Mouse (Mus musculus) CH12.LX (cell line): ENCODE measurements at regions not wholly inside any gene's neighbourhood (a gene's known extent, or its start where the extent isn't known, plus 50 kb on each side); places are given as distances from the start of the nearest gene placed in this dataset.

Source experiments
- DNase-seq: peaks from one replicate; pipeline ENCODE4 v3.0.0-alpha.2; 2013; ENCODE audit errors: extremely low read depth
- H3K27ac ChIP-seq: 2 replicates; pipeline ENCODE4 v1.5.1; 2012; ENCODE audit warnings: low read depth, mild to moderate bottlenecking, control low read depth, moderate library complexity; ENCODE audit not compliant: insufficient read depth
- H3K27me3 ChIP-seq: replicated peaks from 2 replicates; pipeline ENCODE3; 2012; ENCODE audit warnings: inconsistent platforms
- H3K36me3 ChIP-seq, 2 experiments: replicated peaks in 1 of 2; 2 replicates each; pipeline versions ENCODE3 to v1.6.1; 2012; ENCODE audit warnings: inconsistent platforms in 1 of 2, low read length in 1 of 2, mild to moderate bottlenecking in 1 of 2, mixed read lengths in 1 of 2, moderate library complexity in 1 of 2; ENCODE audit not compliant: control insufficient read depth in 1 of 2, insufficient read depth in 1 of 2
- H3K4me1 ChIP-seq, 2 experiments: 2 replicates each; pipeline ENCODE4 v1.6.1; 2012; ENCODE audit warnings: inconsistent platforms in 1 of 2, moderate library complexity in 1 of 2; ENCODE audit not compliant: insufficient read depth in 2 of 2, control insufficient read depth in 1 of 2
- H3K4me2 ChIP-seq: 2 replicates; pipeline ENCODE4 v1.6.1; 2012; ENCODE audit warnings: low read depth, mild to moderate bottlenecking, control low read depth; ENCODE audit not compliant: poor library complexity, insufficient read depth, severe bottlenecking
- H3K4me3 ChIP-seq, 3 experiments: fragments of 150-350 bp in 1 of 3; sonication (generic) in 1 of 3; replicated peaks in 1 of 3; 2 replicates each; pipeline versions ENCODE3 to v1.5.1; 2011 to 2012; ENCODE audit warnings: low read depth in 2 of 3, low read length in 2 of 3, mild to moderate bottlenecking in 2 of 3, moderate library complexity in 2 of 3, control low read depth in 1 of 3, improper control_type of control experiment in 1 of 3, inconsistent platforms in 1 of 3, mixed read lengths in 1 of 3; ENCODE audit not compliant: poor library complexity in 1 of 3
- H3K79me2 ChIP-seq: replicated peaks from 2 replicates; pipeline ENCODE4 v1.6.1; 2012; ENCODE audit warnings: mild to moderate bottlenecking, moderate library complexity; ENCODE audit not compliant: control insufficient read depth, poor library complexity, insufficient read depth, severe bottlenecking; ENCODE audit errors: extremely low read depth
- H3K9ac ChIP-seq: 2 replicates; pipeline ENCODE4 v1.6.1; 2012; ENCODE audit warnings: low read depth, mild to moderate bottlenecking, control low read depth, moderate library complexity; ENCODE audit not compliant: insufficient read depth
- H3K9me3 ChIP-seq: replicated peaks from 2 replicates; pipeline ENCODE3; 2012; ENCODE audit warnings: low read length, inconsistent platforms, mixed read lengths
- CHD2 ChIP-seq: IDR thresholded peaks from 2 replicates; pipeline ENCODE4 v1.6.1; 2011; ENCODE audit warnings: low read length, improper control_type of control experiment
- E2F4 ChIP-seq: IDR thresholded peaks from 2 replicates; pipeline ENCODE4 v1.6.1; 2011; ENCODE audit warnings: low read depth, low read length, improper control_type of control experiment; ENCODE audit not compliant: insufficient replicate concordance
- ELF1 ChIP-seq: IDR thresholded peaks from 2 replicates; pipeline ENCODE4 v1.6.1; 2014; ENCODE audit warnings: low read depth, mild to moderate bottlenecking, inconsistent platforms, low read length, improper control_type of control experiment
- IRF4 ChIP-seq: IDR thresholded peaks from 2 replicates; pipeline ENCODE4 v1.6.1; 2014; ENCODE audit warnings: low read depth, mild to moderate bottlenecking, inconsistent platforms, low read length, improper control_type of control experiment
- KAT2A ChIP-seq: IDR thresholded peaks from 2 replicates; pipeline ENCODE4 v1.6.1; 2012; ENCODE audit warnings: low read length, improper control_type of control experiment, inconsistent platforms; ENCODE audit not compliant: insufficient replicate concordance
- MEF2A ChIP-seq: IDR thresholded peaks from 2 replicates; pipeline ENCODE4 v1.6.1; 2014; ENCODE audit warnings: low read depth, mild to moderate bottlenecking, inconsistent platforms, low read length, improper control_type of control experiment, borderline replicate concordance
- PAX5 ChIP-seq: IDR thresholded peaks from 2 replicates; pipeline ENCODE4 v1.6.1; 2012; ENCODE audit warnings: low read length, inconsistent platforms, mixed read lengths
- POLR2AphosphoS2 ChIP-seq: IDR thresholded peaks from 2 replicates; pipeline ENCODE4 v1.6.1; 2011; ENCODE audit warnings: low read depth, low read length, improper control_type of control experiment
- SIN3A ChIP-seq: IDR thresholded peaks from 2 replicates; pipeline ENCODE4 v1.6.1; 2012; ENCODE audit warnings: low read length, improper control_type of control experiment, inconsistent platforms
- SMC3 ChIP-seq: IDR thresholded peaks from 2 replicates; pipeline ENCODE4 v1.6.1; 2011; ENCODE audit warnings: low read depth, low read length, improper control_type of control experiment
- TBP ChIP-seq: conservative IDR thresholded peaks from 2 replicates; pipeline ENCODE4 v1.6.1; 2011; ENCODE audit warnings: low read depth, low read length, improper control_type of control experiment
- TCF12 ChIP-seq: IDR thresholded peaks from 2 replicates; pipeline ENCODE4 v1.6.1; 2014; ENCODE audit warnings: low read depth, mild to moderate bottlenecking, inconsistent platforms, low read length, improper control_type of control experiment
- USF2 ChIP-seq: conservative IDR thresholded peaks from 2 replicates; pipeline ENCODE4 v1.6.1; 2011; ENCODE audit warnings: low read depth, low read length, improper control_type of control experiment
- ZC3H11A ChIP-seq: IDR thresholded peaks from 2 replicates; pipeline ENCODE4 v1.6.1; 2012; ENCODE audit warnings: low read depth, mild to moderate bottlenecking, inconsistent platforms, low read length, improper control_type of control experiment
- ZMIZ1 ChIP-seq: IDR thresholded peaks from 2 replicates; pipeline ENCODE4 v1.6.1; 2012; ENCODE audit warnings: low read depth, mild to moderate bottlenecking, inconsistent platforms, low read length, improper control_type of control experiment
- dilution Hi-C: fragments of 300-500 bp; cut with MboI; formaldehyde crosslinking; loops from 2 replicates; pipeline ENCODE4 v1.14.3; 2020; ENCODE audit warnings: low sequenced_read_pairs; ENCODE audit not compliant: extremely low pct_unique_long_range_greater_than_20kb, extremely low pct_ligation_motif_present
- in situ Hi-C: fragments of 300-500 bp; cut with MboI; formaldehyde crosslinking; loops from 3 replicates; pipeline ENCODE4 v1.14.3; 2019; ENCODE audit warnings: low sequenced_read_pairs, low pct_ligation_motif_present, low pct_unique_long_range_greater_than_20kb, mixed read lengths

DNA sequence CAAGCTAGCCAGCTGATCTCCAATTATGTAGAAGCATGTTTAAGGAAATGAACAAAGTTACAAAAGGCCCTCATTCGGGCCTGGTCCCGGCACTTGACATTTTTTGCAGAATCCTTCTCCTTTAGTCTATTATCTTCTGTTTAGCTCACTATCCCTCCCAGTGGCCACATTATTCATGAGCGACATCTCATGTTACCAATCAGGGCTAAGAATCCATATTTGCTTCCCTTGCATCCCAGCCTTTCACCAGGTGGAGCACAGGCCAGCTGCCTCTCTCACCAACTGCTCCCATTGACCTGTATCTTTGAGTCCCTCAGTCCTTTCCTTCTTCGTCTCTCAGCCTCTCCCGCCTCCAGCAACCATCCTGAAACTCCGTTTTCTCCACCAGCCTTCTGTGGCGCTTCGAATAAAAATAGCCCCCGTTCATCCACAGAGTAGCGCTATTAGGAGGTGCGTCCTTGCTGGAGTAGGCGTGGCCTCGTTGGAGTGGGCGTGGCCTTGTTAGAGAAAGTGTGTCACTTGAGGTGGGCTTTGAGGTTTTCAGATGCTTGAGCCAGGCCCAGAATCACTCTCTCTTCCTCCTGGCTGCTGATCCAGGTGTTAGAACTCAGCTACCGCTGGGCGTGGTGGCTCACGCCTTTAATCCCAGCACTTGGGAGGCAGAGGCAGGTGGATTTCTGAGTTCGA, 63.4 kb downstream of the Bbs10 start:
- DNase-seq, result no peak
- no peaks in the 10 kb centered on the region for H3K27me3 ChIP-seq
- no peak overlapping the region for H3K4me3 ChIP-seq
- H3K9ac ChIP-seq, result no peak overlapping the region
- no peak overlapping the region for H3K4me2 ChIP-seq
- no peaks in the 10 kb centered on the region for H3K79me2 ChIP-seq
- H3K36me3 ChIP-seq, result no peaks in the 10 kb centered on the region
- in situ Hi-C loops (no loop called here), dilution Hi-C loops (no loop called here)
- no peak for TF ChIP-seq SIN3A
- H3K4me1 ChIP-seq, result no peaks in the 10 kb centered on the region
- H3K27ac ChIP-seq, result no peak overlapping the region
- H3K9me3 ChIP-seq, result no peaks in the 10 kb centered on the region

DNA sequence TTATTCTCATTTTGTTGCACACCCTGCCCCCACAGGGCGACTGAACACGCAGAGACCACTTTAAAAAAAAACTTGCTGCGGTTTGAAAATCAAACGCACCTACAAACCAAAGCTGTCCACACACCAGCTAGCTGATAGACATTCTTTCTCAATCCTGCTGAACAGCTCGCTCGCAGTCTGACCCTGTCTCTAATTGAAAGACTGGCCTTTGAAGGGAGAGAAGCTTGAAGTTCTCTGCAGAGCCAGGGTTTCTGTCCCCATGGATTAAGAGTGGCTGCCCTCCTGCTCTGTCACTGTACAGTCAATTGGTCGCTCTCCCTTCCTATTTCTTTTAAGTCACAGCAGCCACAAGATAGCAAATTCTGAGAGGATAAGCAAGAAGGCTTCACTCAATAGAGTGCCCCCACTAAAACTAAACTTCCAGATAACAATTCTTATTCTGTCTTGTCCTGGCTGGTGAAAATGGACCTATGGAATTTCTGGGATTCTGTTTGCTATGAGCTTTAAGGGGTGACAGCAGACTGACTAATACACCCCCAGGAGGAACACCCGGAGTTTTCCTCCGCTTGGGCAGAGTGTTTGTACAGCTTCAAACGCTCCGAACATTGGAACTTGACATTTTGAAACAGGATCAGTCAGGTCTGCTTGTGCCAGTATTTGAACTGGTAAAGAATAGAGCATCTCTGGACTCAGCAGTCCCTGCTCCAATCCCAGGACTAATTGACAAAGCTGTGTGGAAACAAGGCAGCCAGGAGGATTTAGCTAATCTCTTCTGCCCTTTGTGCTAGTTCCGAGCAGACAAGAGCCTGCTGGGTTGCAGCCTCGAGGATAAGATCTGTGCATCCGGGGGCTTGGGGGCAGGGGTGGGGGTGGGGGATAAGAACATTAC, 65.5 kb downstream of the Bbs10 start:
- H3K9ac ChIP-seq, result no peak overlapping the region
- no peak overlapping the region for H3K27ac ChIP-seq
- in situ Hi-C loops, result no loop called here
- peaks cover 3% of the 10 kb centered on the region for H3K9me3 ChIP-seq
- no peak overlapping the region for H3K4me3 ChIP-seq
- peaks cover 0 to 5% of the 10 kb centered on the region in 2 experiments; a peak in 2 of 4 replicates for H3K4me1 ChIP-seq
- H3K79me2 ChIP-seq, result no peaks in the 10 kb centered on the region
- H3K4me2 ChIP-seq, result no peak overlapping the region
- dilution Hi-C loops, result no loop called here
- no peak for TF ChIP-seq USF2
- no peak for DNase-seq
- H3K27me3 ChIP-seq, result no peaks in the 10 kb centered on the region
- H3K36me3 ChIP-seq, result no peaks in the 10 kb centered on the region

DNA sequence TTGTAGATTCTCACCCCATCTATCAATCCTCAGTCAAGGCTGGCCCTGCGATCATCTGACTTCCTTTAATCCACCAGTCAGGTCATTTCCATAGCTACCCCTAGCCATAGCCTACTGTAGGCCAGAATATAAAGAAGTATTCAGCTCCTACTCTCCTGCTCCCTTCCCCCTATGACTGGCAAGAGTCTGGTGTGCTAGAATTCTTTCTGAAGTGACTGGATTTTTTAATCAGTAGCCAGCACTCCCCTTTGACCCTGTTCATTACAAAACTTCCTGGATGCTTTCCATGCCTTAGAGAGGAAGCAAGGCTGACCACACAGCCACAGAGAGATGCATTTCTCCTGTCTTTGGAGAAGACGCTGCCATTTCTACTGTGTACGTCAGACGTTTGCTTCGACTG, 66.5 kb downstream of the Bbs10 start:
- no peak for TF ChIP-seq IRF4
- no peak for TF ChIP-seq TCF12
- no peak for TF ChIP-seq KAT2A
- TF ChIP-seq SMC3, result no peak
- no peak for TF ChIP-seq ELF1
- TF ChIP-seq CHD2, result no peak
- no peak for TF ChIP-seq POLR2AphosphoS2
- no peak for TF ChIP-seq USF2
- no peak for TF ChIP-seq E2F4
- TF ChIP-seq TBP, result no peak
- no peak for TF ChIP-seq ZC3H11A
- no peak for TF ChIP-seq ZMIZ1
- TF ChIP-seq MEF2A, result no peak
- no peak for TF ChIP-seq PAX5
- H3K36me3 ChIP-seq, result no peaks in the 10 kb centered on the region
- H3K4me3 ChIP-seq, result no peak overlapping the region
- no peak for DNase-seq
- no peaks in the 10 kb centered on the region for H3K79me2 ChIP-seq
- no peak overlapping the region for H3K4me2 ChIP-seq
- peaks cover 0 to 6% of the 10 kb centered on the region in 2 experiments; a peak in 2 of 4 replicates for H3K4me1 ChIP-seq
- no peak overlapping the region for H3K27ac ChIP-seq
- no peak overlapping the region for H3K9ac ChIP-seq
- in situ Hi-C loops, result no loop called here
- peaks cover 9% of the 10 kb centered on the region for H3K9me3 ChIP-seq
- H3K27me3 ChIP-seq, result no peaks in the 10 kb centered on the region
- dilution Hi-C loops, result no loop called here
